Mouse (Mus musculus): Measurements from ENCODE around the gene Zfp956.

GRCm38 (mm10) chr6:47903587-47903986 is 49.6 kb upstream of the Zfp956 start:
- TF ChIP-seq CTCF (IDR thresholded peaks at IDR 0.05; ENCODE audit: low read depth) (no peak), EP300 (IDR thresholded peaks at IDR 0.05; ENCODE audit: low read depth) (no peak)
